Mouse (Mus musculus) left cerebral cortex, postnatal 25 days (tissue): Measurements from ENCODE around the gene Pyroxd2. TPM values are rescaled to one million over a fixed set of nuclear protein-coding genes. Genes with fewer than 3 reads are reported as not detected.

ENCODE experiments used
- DNase-seq, 2 experiments: peaks; one replicate each; pipeline ENCODE4 v3.0.0; 2022; ENCODE audit warnings: low spot score in 2 of 2, mixed read lengths in 1 of 2
- intact Hi-C: fragments of 180-260 bp; cut with DNase I; formaldehyde crosslinking; loops from one replicate; pipeline ENCODE4 v1.15.1; 2025
- total RNA-seq, 2 experiments: library from RNA; stranded (reverse); gene quantifications; 2 replicates each; pipeline ENCODE4 v1.2.3; 2021

Gene Pyroxd2
- total RNA-seq, 2 experiments from 2014 or later, result 2.0 to 2.6 TPM

DNA sequence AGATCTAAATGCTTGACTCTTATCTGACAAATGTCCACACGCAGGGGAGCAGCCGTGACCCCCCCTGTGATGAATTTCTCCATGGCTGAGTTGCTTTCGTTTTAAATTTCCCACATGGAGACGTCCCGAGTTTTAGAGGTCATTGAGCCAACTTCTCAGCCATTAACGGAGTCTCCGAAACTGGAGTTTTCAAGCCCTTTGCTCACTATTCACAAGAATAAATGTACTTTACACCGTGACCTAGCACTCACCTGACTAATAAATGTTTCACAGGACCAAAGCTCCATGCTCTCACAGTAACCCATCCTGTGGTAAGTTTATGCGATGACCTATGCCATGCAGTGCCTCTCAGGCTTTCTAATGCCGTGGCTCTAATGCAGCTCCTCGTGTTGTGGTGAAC is 2.4 kb downstream of the Pyroxd2 start:
- no peak for DNase-seq
- intact Hi-C loops, result no loop called here

DNA sequence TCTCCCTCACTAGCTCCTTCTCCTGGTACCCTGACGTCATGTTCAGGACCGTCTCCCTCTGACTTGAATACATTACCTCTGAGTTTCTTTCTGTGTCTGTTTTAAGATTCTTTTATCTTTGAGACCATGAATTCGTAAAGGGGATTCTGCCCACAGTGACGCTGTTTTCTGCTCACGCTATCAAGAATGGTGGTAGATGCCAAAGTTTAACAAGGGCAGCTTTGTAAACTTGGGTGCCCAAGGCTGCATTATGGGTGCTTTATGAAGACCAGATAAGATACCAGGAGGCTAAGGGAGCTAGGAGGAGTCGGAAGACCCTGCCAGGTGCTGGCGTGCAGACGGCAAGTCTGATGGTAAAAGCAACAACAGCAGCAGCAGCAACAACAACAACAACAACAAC is 5.9 kb downstream of the Pyroxd2 start:
- intact Hi-C loops, result no loop called here
- no peak for DNase-seq

- no peak for DNase-seq
- intact Hi-C loops, result loop anchor here (2.0 kb wide), 1 partner anchor 157 kb away; no protein-coding TSS in a partner anchor
Observed at GRCm38 (mm10) chr19:42745869-42746224, 6.7 kb downstream of the Pyroxd2 start.

DNA sequence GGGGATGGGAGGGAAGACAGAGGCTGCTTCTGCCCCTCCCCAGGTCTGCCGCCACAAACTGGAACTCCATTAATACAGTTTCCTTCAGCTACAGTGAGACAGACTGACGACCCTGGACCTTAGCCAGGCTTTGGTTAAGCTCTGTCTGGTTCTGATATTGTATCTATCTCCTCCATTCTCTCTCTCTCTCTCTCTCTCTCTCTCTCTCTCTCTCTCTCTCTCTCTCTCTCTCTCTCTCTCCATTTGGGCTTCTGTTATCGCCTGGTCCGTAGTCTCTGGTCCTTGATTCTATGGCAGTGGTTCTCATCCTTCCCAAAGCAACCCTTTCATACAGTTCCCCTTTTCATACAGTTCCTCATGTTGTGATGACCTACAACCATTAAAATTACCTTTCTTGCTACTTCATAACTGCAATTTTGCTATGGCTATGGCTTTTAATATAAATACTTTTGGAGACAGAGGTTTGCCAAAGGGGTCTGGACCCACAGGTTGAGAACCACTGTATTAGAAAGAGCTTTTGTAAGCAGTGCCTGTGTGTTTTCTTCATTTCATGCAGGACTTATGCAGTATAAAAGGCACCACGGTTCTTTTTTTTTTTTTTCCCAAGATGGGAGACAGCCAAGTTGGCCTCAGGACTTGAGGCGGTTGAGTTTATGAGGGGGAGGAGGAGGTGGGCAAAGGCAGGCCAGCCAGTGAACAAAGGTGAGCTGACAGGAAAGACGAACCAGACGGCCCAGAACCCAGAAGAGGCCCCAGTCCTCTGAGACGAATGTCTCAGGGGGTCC is 7.3 kb downstream of the Pyroxd2 start:
- intact Hi-C loops, result loop anchor here (2.0 kb wide), 1 partner anchor 156 kb away; no protein-coding TSS in a partner anchor
- no peak for DNase-seq

DNA sequence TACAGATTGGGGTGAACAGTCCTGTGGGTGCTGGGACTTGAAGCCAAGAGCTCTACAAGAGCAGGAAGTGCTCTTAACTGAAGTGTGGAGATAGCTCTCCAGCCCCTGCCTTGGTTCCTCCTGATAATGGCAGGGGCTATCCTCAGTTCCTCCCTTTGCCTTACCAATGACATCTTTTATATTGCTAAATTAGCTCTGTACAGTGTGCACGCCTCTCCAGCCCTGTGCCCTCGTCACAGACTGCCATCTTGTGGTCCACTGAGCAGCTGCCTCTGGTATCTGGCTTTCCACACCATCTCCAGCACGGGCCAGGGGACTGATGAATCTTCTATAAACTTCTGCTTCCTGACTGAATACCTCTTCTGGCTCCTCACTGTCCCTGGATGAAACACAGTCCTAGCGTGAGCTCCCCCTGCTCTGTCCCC is 8.4 kb downstream of the Pyroxd2 start:
- DNase-seq, result peak; percentile 60 to 76
- intact Hi-C loops, result loop anchor here (2.0 to 5.0 kb wide), 2 partner anchors 155 to 427 kb away; no protein-coding TSS in a partner anchor

- DNase-seq, result no peak
- intact Hi-C loops, result loop anchor here (2.0 to 5.0 kb wide), 2 partner anchors 84 to 426 kb away; no protein-coding TSS in a partner anchor
Observed at GRCm38 (mm10) chr19:42743261-42743660, 9.3 kb downstream of the Pyroxd2 start.

- intact Hi-C loops, result loop anchor here (2.0 to 5.0 kb wide), 2 partner anchors 83 to 425 kb away; no protein-coding TSS in a partner anchor
- peak; percentile 53 to 75 for DNase-seq
Observed at GRCm38 (mm10) chr19:42741884-42742283, 10.7 kb downstream of the Pyroxd2 start.

GRCm38 (mm10) chr19:42740163-42740899 is 12.2 kb downstream of the Pyroxd2 start:
- no peak for DNase-seq
- intact Hi-C loops, result loop anchor here (5.0 kb wide), 1 partner anchor 423 kb away; no protein-coding TSS in a partner anchor

- DNase-seq, result no peak
- intact Hi-C loops, result loop anchor here (5.0 kb wide), 1 partner anchor 422 kb away; no protein-coding TSS in a partner anchor
Observed at GRCm38 (mm10) chr19:42739734-42740133, 12.8 kb downstream of the Pyroxd2 start.

DNA sequence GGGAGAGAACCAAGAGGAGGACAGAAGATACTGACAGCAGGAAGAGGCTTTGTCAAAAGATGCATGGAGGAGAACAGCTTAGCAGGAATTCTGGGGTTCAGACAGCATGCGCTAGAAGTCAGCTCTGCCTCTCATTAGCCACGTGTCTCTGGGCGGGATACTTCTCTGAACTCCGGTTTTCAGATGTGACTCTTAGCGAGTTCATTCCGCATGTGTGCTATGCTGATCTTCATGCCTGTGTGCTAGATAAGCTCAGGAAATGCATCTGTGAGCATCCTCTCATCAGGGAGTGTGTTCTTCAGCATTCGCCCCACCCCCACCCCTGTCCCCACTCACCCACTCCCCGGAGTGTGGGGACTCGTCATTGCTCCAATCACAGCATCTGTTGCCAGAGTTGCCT is 14.8 kb downstream of the Pyroxd2 start:
- intact Hi-C loops, result no loop called here
- no peak for DNase-seq

DNA sequence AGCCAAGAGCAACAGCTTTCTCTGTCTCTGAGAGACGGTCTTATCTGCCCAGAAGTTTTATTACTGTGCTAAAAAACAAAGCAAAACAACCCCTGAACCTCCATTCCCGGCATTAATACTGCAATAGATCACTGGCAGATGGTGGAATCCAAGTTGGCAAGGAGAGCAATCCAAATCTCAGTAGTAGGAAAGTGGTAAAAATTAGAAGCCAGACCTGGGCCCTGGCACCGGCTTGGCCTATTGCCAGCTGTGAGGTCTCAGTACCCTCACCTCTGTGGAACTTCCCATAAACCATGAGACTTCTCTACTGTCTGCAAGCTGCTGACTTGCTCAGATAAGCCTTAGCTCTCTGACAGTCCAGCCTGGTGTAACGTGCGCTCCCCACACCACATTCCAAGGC is 17.6 kb downstream of the Pyroxd2 start:
- DNase-seq, result no peak
- intact Hi-C loops, result no loop called here

DNA sequence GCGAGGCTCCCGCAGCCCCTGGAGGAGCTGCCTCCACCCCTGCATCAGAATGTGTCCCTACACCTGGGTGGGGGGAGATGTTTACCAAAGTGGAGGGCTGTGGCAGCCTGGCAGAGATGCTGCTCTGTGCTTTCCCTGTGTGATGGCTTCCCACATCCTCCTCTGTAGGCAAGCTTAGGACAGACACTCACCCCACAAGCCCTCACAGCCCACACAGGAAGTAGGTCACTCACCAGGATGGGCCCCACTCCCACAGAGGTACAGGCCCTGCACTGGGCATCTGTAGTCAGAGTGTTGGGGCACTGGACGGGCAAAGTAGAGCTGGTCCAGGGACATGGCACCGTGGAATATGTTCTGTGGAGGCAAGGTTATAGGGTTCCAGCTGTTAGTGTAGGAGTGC is 25.2 kb downstream of the Pyroxd2 start:
- intact Hi-C loops, result no loop called here
- DNase-seq, result no peak

GRCm38 (mm10) chr19:42726766-42727165 is 25.8 kb downstream of the Pyroxd2 start:
- intact Hi-C loops, result no loop called here
- DNase-seq, result no peak

DNA sequence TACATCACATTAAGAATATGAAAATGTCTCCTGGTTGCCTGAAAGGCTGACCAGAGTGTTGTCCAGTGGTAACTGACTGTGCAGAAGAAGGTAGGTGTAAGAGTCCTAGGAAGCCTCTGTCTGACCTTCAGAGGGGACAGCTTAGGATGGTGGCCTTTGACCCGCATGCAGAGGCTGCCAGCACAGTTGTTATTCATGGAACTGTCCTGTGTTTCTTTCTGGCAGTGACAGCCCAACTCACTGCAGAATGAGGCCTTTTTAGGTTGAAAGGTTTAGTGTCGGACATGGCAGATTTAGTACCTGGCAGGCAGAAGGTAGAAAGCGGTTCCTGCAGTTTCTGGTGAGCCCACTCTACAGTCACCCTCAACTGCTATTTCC is 26.6 kb downstream of the Pyroxd2 start:
- intact Hi-C loops, result no loop called here
- DNase-seq, result no peak

- intact Hi-C loops, result no loop called here
- no peak for DNase-seq
Observed at GRCm38 (mm10) chr19:42725056-42725972, 27.3 kb downstream of the Pyroxd2 start.

DNA sequence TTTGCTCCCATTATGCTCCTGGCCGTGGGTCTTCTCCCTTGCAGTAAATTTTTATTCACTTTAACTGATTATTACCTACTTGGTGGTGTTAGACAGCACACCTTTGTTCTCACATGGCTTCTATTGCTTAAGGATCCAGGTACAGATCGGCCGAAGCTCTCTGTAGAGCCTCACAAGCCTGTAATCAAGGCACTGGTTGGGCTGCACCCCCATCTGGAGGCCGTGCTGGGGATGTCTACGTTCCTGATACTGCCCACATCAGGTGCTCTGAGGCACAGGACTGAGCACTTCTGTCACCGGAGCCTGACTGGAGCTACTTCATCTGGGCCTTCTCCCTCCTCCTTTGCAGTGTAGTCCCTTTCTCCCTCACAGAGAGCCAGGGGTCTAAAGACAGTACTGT is 29.3 kb downstream of the Pyroxd2 start:
- intact Hi-C loops, result no loop called here
- no peak for DNase-seq

GRCm38 (mm10) chr19:42722500-42722899 is 30.1 kb downstream of the Pyroxd2 start:
- no peak for DNase-seq

GRCm38 (mm10) chr19:42718101-42718500 is 34.5 kb downstream of the Pyroxd2 start:
- intact Hi-C loops, result no loop called here
- no peak for DNase-seq

More at GRCm38 (mm10) chr19:42722500-42722899, 30.1 kb downstream of the Pyroxd2 start:
- intact Hi-C loops, result no loop called here

DNA sequence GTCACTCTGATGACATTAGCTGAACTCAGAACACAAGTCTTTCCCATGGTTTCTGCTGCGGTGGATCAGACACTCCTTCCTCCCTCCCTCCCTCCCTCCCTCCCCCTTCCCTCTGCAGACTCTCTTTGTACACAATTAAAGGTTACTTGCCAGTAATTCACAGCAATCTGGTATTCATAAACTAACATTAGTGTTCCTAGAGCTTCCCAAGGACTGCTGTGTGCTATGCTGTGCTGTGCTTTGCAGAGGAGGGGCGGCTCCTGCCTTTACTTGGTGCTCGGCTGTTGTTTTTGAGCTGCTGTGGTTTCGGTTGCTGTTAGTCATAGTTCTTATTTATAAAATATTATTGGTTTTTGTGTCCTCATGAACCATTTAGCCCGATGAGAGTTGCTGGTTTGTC is 34.9 kb downstream of the Pyroxd2 start:
- no peak for DNase-seq
- intact Hi-C loops, result no loop called here

GRCm38 (mm10) chr19:42716507-42716906 is 36.1 kb downstream of the Pyroxd2 start:
- peak; percentile 48 to 51 for DNase-seq
- intact Hi-C loops, result no loop called here
